ENCODE assay signal across 13 mouse cellular contexts in the genomic region with DNA sequence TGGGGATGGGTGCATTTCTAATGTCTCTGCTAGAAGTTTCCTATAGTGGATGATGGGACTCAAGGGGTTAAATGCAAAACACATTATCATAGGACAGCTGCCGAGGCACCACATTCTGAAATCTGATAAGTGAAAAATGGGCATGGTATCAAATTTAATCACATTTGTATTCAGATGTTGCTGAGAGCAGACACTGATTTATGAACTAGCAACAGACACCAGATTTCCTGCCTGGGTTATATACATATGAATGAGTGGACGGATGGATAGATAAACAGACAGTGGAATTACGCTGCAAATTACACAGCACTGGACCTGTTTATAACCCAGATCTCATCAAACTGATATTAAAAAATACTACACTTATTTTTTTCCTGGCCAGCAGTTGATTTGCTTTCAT.
A peak's percentile ranks its signal among the peaks of the same experiment; 100 is the strongest.
DNase-seq lines count a peak whose midpoint lies in the region; ATAC-seq lines count a peak whose summit lies in the region.
"Had no signal": no experiment of that assay in that cellular context is flagged by ENCODE, and none has a peak within 500 bp of the region (broad histone marks: within the 10 kb centered on the region; RNA-seq: fewer than 3 reads in every experiment).

No protein-coding gene starts in this region.

- H3K9ac ChIP-seq in embryonic facial prominence, embryonic 14.5 days (ENCODE audit: low read depth, low read length) = no peak overlapping the region
- H3K9ac ChIP-seq in hindbrain, embryonic 13.5 days = no peak overlapping the region
- 0 out of 2 replicates have a peak overlapping the region, but pooled peaks have one; percentile 20 for H3K9ac ChIP-seq in midbrain, embryonic 16.5 days (ENCODE audit: low read depth, low read length)
- H3K9ac ChIP-seq: limb, embryonic 15.5 days; lung, embryonic 15.5 days had no signal

- no peak overlapping the region for H3K27ac ChIP-seq in embryonic facial prominence, embryonic 14.5 days (replicated peaks; ENCODE audit: low read depth, low read length)
- peak overlapping the region; percentile 87 for H3K27ac ChIP-seq in hindbrain, embryonic 13.5 days
- peak overlapping the region; percentile 58; the same call in 1 of the 2 replicates for H3K27ac ChIP-seq in midbrain, embryonic 16.5 days (ENCODE audit: low read length)
- H3K27ac ChIP-seq: heart, adult 2 months; limb, embryonic 15.5 days; lung, embryonic 15.5 days had no signal

- H3K36me3 ChIP-seq in embryonic facial prominence, embryonic 14.5 days (ENCODE audit: control insufficient read depth, insufficient read depth, low read length) = no peaks in the 10 kb centered on the region
- H3K36me3 ChIP-seq in hindbrain, embryonic 13.5 days = no peaks in the 10 kb centered on the region
- no peaks in the 10 kb centered on the region for H3K36me3 ChIP-seq in midbrain, embryonic 16.5 days (ENCODE audit: control insufficient read depth, insufficient read depth, low read length)
- H3K36me3 ChIP-seq: limb, embryonic 15.5 days; lung, embryonic 15.5 days had no signal

- peak; percentile 16 for DNase-seq in heart, adult 11 months
- no peak for DNase-seq in heart, postnatal 4 days
- peak; percentile 73 for DNase-seq in embryonic facial prominence, embryonic 14.5 days (ENCODE audit: low spot score)
- DNase-seq in urinary bladder, postnatal 4 days (ENCODE audit: low spot score in 2 of 2) = no peak
- no peak for DNase-seq in cerebellum, postnatal 14 days
- DNase-seq: heart, adult 2 months; heart, postnatal 14 days; right cerebral cortex, adult 18-20 months had no signal

- no peak overlapping the region for H3K4me2 ChIP-seq in embryonic facial prominence, embryonic 14.5 days (ENCODE audit: low read depth, low read length)
- 0 out of 2 replicates have a peak overlapping the region, but pooled peaks have one; percentile 16 for H3K4me2 ChIP-seq in hindbrain, embryonic 13.5 days
- H3K4me2 ChIP-seq in midbrain, embryonic 16.5 days (ENCODE audit: low read length) = no peak overlapping the region
- H3K4me2 ChIP-seq: limb, embryonic 15.5 days; lung, embryonic 15.5 days had no signal

- H3K9me3 ChIP-seq in embryonic facial prominence, embryonic 14.5 days (ENCODE audit: control insufficient read depth, low read length) = no peaks in the 10 kb centered on the region
- H3K9me3 ChIP-seq in hindbrain, embryonic 13.5 days = no peaks in the 10 kb centered on the region
- no peaks in the 10 kb centered on the region for H3K9me3 ChIP-seq in midbrain, embryonic 16.5 days (replicated peaks; ENCODE audit: control insufficient read depth, low read length, poor library complexity, severe bottlenecking)
- H3K9me3 ChIP-seq: limb, embryonic 15.5 days; lung, embryonic 15.5 days had no signal

- peaks cover 5% of the 10 kb centered on the region for H3K4me1 ChIP-seq in embryonic facial prominence, embryonic 14.5 days (ENCODE audit: control insufficient read depth, insufficient read depth, low read length)
- peaks cover 47% of the 10 kb centered on the region for H3K4me1 ChIP-seq in hindbrain, embryonic 13.5 days (replicated peaks)
- H3K4me1 ChIP-seq in midbrain, embryonic 16.5 days (ENCODE audit: control insufficient read depth, insufficient read depth, low read length) = peaks cover 26% of the 10 kb centered on the region

- H3K4me3 ChIP-seq in embryonic facial prominence, embryonic 14.5 days (ENCODE audit: low read depth, low read length) = no peak overlapping the region
- no peak overlapping the region for H3K4me3 ChIP-seq in hindbrain, embryonic 13.5 days
- no peak overlapping the region for H3K4me3 ChIP-seq in midbrain, embryonic 16.5 days (ENCODE audit: low read depth, low read length)
- H3K4me3 ChIP-seq: heart, adult 2 months; limb, embryonic 15.5 days; lung, embryonic 15.5 days had no signal

- peak; percentile 35; the same call in 1 of the 2 replicates for ATAC-seq in embryonic facial prominence, embryonic 14.5 days (ENCODE audit: low read depth)
- no peak for ATAC-seq in hindbrain, embryonic 13.5 days (ENCODE audit: low FRiP score)
- no peak for ATAC-seq in midbrain, embryonic 16.5 days
- ATAC-seq in activated CD4-positive, CD25-positive, alpha-beta regulatory T cell, adult 4 months = no peak

- 29% methylated on average over 3 of the region's 3 CpGs for WGBS in embryonic facial prominence, embryonic 14.5 days
- 15% methylated on average over 3 of the region's 3 CpGs for WGBS in hindbrain, embryonic 13.5 days
- WGBS in midbrain, embryonic 16.5 days = 6% methylated on average over 3 of the region's 3 CpGs

- H3K27me3 ChIP-seq in embryonic facial prominence, embryonic 14.5 days (replicated peaks; ENCODE audit: control insufficient read depth, insufficient read depth, low read length) = no peaks in the 10 kb centered on the region
- H3K27me3 ChIP-seq in hindbrain, embryonic 13.5 days = no peaks in the 10 kb centered on the region
- no peaks in the 10 kb centered on the region for H3K27me3 ChIP-seq in midbrain, embryonic 16.5 days (ENCODE audit: control insufficient read depth, insufficient read depth, low read depth, low read length)
- H3K27me3 ChIP-seq: limb, embryonic 15.5 days; lung, embryonic 15.5 days had no signal

Comparison
In these comparisons a context has a peak if more than half of its experiments do, and no peak if none do; other contexts are left out.
1. DNase-seq: peak in heart, adult 11 months (single experiment) and embryonic facial prominence, embryonic 14.5 days (single experiment); none in heart, postnatal 4 days (single experiment), urinary bladder, postnatal 4 days (0 of 2) and cerebellum, postnatal 14 days (0 of 2).